Mouse (Mus musculus): ENCODE measurements at regions not wholly inside any gene's neighbourhood (a gene's known extent, or its start where the extent isn't known, plus 50 kb on each side); places are given as distances from the start of the nearest gene placed in this dataset.

GRCm38 (mm10) chr12:52368034-52368433 is 135.7 kb upstream of the Arhgap5 start:
- intact Hi-C loops (cut with DNase I) = no loop called here

GRCm38 (mm10) chr12:52368466-52368865 is 135.3 kb upstream of the Arhgap5 start:
- intact Hi-C loops (cut with DNase I) = no loop called here
- DNase-seq = no peak

More at GRCm38 (mm10) chr12:52368034-52368433, 135.7 kb upstream of the Arhgap5 start:
- DNase-seq = no peak

- intact Hi-C loops (cut with DNase I) = no loop called here
- no peak for DNase-seq
These were observed 133.5 kb upstream of the Arhgap5 start for GRCm38 (mm10) chr12:52370153-52370710.

- intact Hi-C loops (cut with DNase I) = no loop called here
- no peak for DNase-seq
These were observed 128.7 kb upstream of the Arhgap5 start for GRCm38 (mm10) chr12:52375116-52375515.

GRCm38 (mm10) chr12:52376692-52377462 is 126.9 kb upstream of the Arhgap5 start:
- intact Hi-C loops (cut with DNase I) = no loop called here
- DNase-seq = no peak

- DNase-seq = no peak
- intact Hi-C loops (cut with DNase I) = no loop called here
These were observed 126.3 kb upstream of the Arhgap5 start for GRCm38 (mm10) chr12:52377463-52377848.

GRCm38 (mm10) chr12:52379245-52379644 is 124.5 kb upstream of the Arhgap5 start:
- no peak for DNase-seq
- intact Hi-C loops (cut with DNase I) = no loop called here

GRCm38 (mm10) chr12:52379960-52380359 is 123.8 kb upstream of the Arhgap5 start:
- intact Hi-C loops (cut with DNase I) = no loop called here
- DNase-seq = no peak

GRCm38 (mm10) chr12:52381161-52381967 is 122.4 kb upstream of the Arhgap5 start:
- intact Hi-C loops (cut with DNase I) = no loop called here
- DNase-seq = no peak

GRCm38 (mm10) chr12:52381968-52382325 is 121.8 kb upstream of the Arhgap5 start:
- intact Hi-C loops (cut with DNase I) = no loop called here
- DNase-seq = no peak

GRCm38 (mm10) chr12:52382832-52383580 is 120.8 kb upstream of the Arhgap5 start:
- DNase-seq = no peak
- intact Hi-C loops (cut with DNase I) = no loop called here

GRCm38 (mm10) chr12:52389552-52389951 is 114.2 kb upstream of the Arhgap5 start:
- DNase-seq = no peak
- intact Hi-C loops (cut with DNase I) = no loop called here

- DNase-seq = no peak
- intact Hi-C loops (cut with DNase I) = no loop called here
These were observed 113.5 kb upstream of the Arhgap5 start for GRCm38 (mm10) chr12:52390242-52390641.

GRCm38 (mm10) chr12:52392636-52393035 is 111.1 kb upstream of the Arhgap5 start:
- intact Hi-C loops (cut with DNase I) = no loop called here
- no peak for DNase-seq

GRCm38 (mm10) chr12:52393981-52394718 is 109.6 kb upstream of the Arhgap5 start:
- intact Hi-C loops (cut with DNase I) = no loop called here
- DNase-seq = no peak

- intact Hi-C loops (cut with DNase I) = no loop called here
- DNase-seq = no peak
These were observed 109.1 kb upstream of the Arhgap5 start for GRCm38 (mm10) chr12:52394719-52395062.

GRCm38 (mm10) chr12:52395111-52395510 is 108.7 kb upstream of the Arhgap5 start:
- intact Hi-C loops (cut with DNase I) = no loop called here
- no peak for DNase-seq

GRCm38 (mm10) chr12:52396178-52396841 is 107.5 kb upstream of the Arhgap5 start:
- intact Hi-C loops (cut with DNase I) = no loop called here
- DNase-seq = peak; percentile 34 to 42

GRCm38 (mm10) chr12:52397718-52398510 is 105.9 kb upstream of the Arhgap5 start:
- intact Hi-C loops (cut with DNase I) = no loop called here
- no peak for DNase-seq
